Mouse (Mus musculus) MEL (cell line): ENCODE results near the gene Adsl. TPM values are rescaled to one million over a fixed set of nuclear protein-coding genes. Genes with fewer than 3 reads are reported as not detected.
A peak's percentile ranks its signal among the peaks of the same experiment; 100 is the strongest.

Experiments used
- DNase-seq: peaks from one replicate; pipeline ENCODE4 v3.0.0; 2011; ENCODE audit warnings: low read depth, low spot score
- H3K27ac ChIP-seq: 2 replicates; pipeline ENCODE4 v1.5.1; 2012; ENCODE audit warnings: low read depth, mild to moderate bottlenecking, control low read depth, low read length, moderate library complexity; ENCODE audit not compliant: control insufficient read depth
- H3K27me3 ChIP-seq, 2 experiments: fragments of 150-350 bp in 1 of 2; sonication (generic) in 1 of 2; 2 replicates each; pipeline ENCODE4 v1.6.1; 2012; ENCODE audit warnings: low read length in 2 of 2, mild to moderate bottlenecking in 2 of 2, improper control_type of control experiment in 1 of 2, moderate library complexity in 1 of 2; ENCODE audit not compliant: insufficient read depth in 2 of 2, control insufficient read depth in 1 of 2
- H3K36me3 ChIP-seq, 2 experiments: 2 replicates each; pipeline ENCODE4 v1.6.1; 2012 to 2014; ENCODE audit warnings: low read length in 2 of 2, improper control_type of control experiment in 1 of 2, inconsistent platforms in 1 of 2, mild to moderate bottlenecking in 1 of 2; ENCODE audit not compliant: insufficient read depth in 2 of 2, control insufficient read depth in 1 of 2
- H3K4me1 ChIP-seq, 2 experiments: fragments of 150-350 bp in 1 of 2; sonication (generic) in 1 of 2; 2 replicates each; pipeline ENCODE4 v1.6.1; 2012; ENCODE audit warnings: low read length in 2 of 2, improper control_type of control experiment in 1 of 2, mild to moderate bottlenecking in 1 of 2; ENCODE audit not compliant: insufficient read depth in 2 of 2, control insufficient read depth in 1 of 2
- H3K4me3 ChIP-seq, 2 experiments: fragments of 150-350 bp in 1 of 2; sonication (generic) in 1 of 2; 2 replicates each; pipeline ENCODE4 v1.5.1; 2012; ENCODE audit warnings: low read depth in 2 of 2, low read length in 2 of 2, mild to moderate bottlenecking in 2 of 2, moderate library complexity in 2 of 2, control low read depth in 1 of 2, improper control_type of control experiment in 1 of 2; ENCODE audit not compliant: control insufficient read depth in 1 of 2, insufficient read depth in 1 of 2
- H3K79me2 ChIP-seq: 2 replicates; pipeline ENCODE4 v1.6.1; 2012; ENCODE audit warnings: mild to moderate bottlenecking, low read length, moderate library complexity; ENCODE audit not compliant: control insufficient read depth, poor library complexity, insufficient read depth
- H3K9ac ChIP-seq: 2 replicates; pipeline ENCODE4 v1.6.1; 2012; ENCODE audit warnings: low read depth, mild to moderate bottlenecking, control low read depth, low read length, moderate library complexity; ENCODE audit not compliant: control insufficient read depth, poor library complexity, severe bottlenecking
- H3K9me3 ChIP-seq: fragments of 150-350 bp; sonication (generic); replicated peaks from 2 replicates; pipeline ENCODE4 v1.6.1; 2012; ENCODE audit warnings: mild to moderate bottlenecking, low read length, improper control_type of control experiment, moderate library complexity; ENCODE audit not compliant: insufficient read depth
- BHLHE40 ChIP-seq: IDR thresholded peaks from 2 replicates; pipeline ENCODE4 v1.6.1; 2012; ENCODE audit warnings: low read depth, mild to moderate bottlenecking, inconsistent platforms, low read length, improper control_type of control experiment, borderline replicate concordance
- CHD1 ChIP-seq: IDR thresholded peaks from 2 replicates; pipeline ENCODE4 v1.6.1; 2012; ENCODE audit warnings: low read depth, mild to moderate bottlenecking, inconsistent platforms, low read length, improper control_type of control experiment
- CHD2 ChIP-seq: IDR thresholded peaks from 2 replicates; pipeline ENCODE4 v1.6.1; 2011; ENCODE audit warnings: low read length, improper control_type of control experiment
- E2F4 ChIP-seq: IDR thresholded peaks from 2 replicates; pipeline ENCODE4 v1.6.1; 2011; ENCODE audit warnings: low read depth, low read length, improper control_type of control experiment, borderline replicate concordance
- EP300 ChIP-seq, 2 experiments: IDR thresholded peaks; 2 replicates each; pipeline ENCODE4 v1.6.1; 2011; ENCODE audit warnings: improper control_type of control experiment in 2 of 2, low read length in 2 of 2, low read depth in 1 of 2, mild to moderate bottlenecking in 1 of 2
- ETS1 ChIP-seq: IDR thresholded peaks from 2 replicates; pipeline ENCODE4 v1.6.1; 2012; ENCODE audit warnings: low read depth, mild to moderate bottlenecking, inconsistent platforms, low read length, improper control_type of control experiment, moderate library complexity
- GABPA ChIP-seq: IDR thresholded peaks from 2 replicates; pipeline ENCODE4 v1.6.1; 2012; ENCODE audit warnings: low read depth, mild to moderate bottlenecking, inconsistent platforms, low read length, improper control_type of control experiment, moderate library complexity
- GATA1 ChIP-seq: IDR thresholded peaks from 2 replicates; pipeline ENCODE4 v1.6.1; 2011; ENCODE audit warnings: low read depth, low read length, improper control_type of control experiment
- HCFC1 ChIP-seq: IDR thresholded peaks from 2 replicates; pipeline ENCODE4 v1.6.1; 2012; ENCODE audit warnings: low read depth, mild to moderate bottlenecking, inconsistent platforms, low read length, improper control_type of control experiment, moderate library complexity
- JUND ChIP-seq: IDR thresholded peaks from 2 replicates; pipeline ENCODE4 v1.6.1; 2011; ENCODE audit warnings: low read depth, mild to moderate bottlenecking, improper control_type of control experiment, low read length
- KAT2A ChIP-seq: conservative IDR thresholded peaks from 2 replicates; pipeline ENCODE4 v1.6.1; 2012; ENCODE audit warnings: low read depth, low read length, improper control_type of control experiment, inconsistent platforms
- MAX ChIP-seq: IDR thresholded peaks from 2 replicates; pipeline ENCODE4 v1.6.1; 2011; ENCODE audit warnings: low read length, improper control_type of control experiment
- MAZ ChIP-seq: IDR thresholded peaks from 2 replicates; pipeline ENCODE4 v1.6.1; 2012; ENCODE audit warnings: low read depth, mild to moderate bottlenecking, inconsistent platforms, low read length, improper control_type of control experiment
- MEF2A ChIP-seq: IDR thresholded peaks from 2 replicates; pipeline ENCODE4 v1.6.1; 2014; ENCODE audit warnings: low read depth, mild to moderate bottlenecking, inconsistent platforms, low read length, improper control_type of control experiment; ENCODE audit not compliant: poor library complexity, insufficient replicate concordance, severe bottlenecking; ENCODE audit errors: extremely low read depth
- MYC ChIP-seq: IDR thresholded peaks from 2 replicates; pipeline ENCODE4 v1.6.1; 2011; ENCODE audit warnings: low read depth, mild to moderate bottlenecking, low read length, improper control_type of control experiment, moderate library complexity
- NELFE ChIP-seq: IDR thresholded peaks from 2 replicates; pipeline ENCODE4 v1.6.1; 2011; ENCODE audit warnings: low read depth, low read length, improper control_type of control experiment
- NRF1 ChIP-seq: IDR thresholded peaks from 2 replicates; pipeline ENCODE4 v1.6.1; 2014; ENCODE audit warnings: low read depth, mild to moderate bottlenecking, inconsistent platforms, low read length, improper control_type of control experiment, moderate library complexity; ENCODE audit not compliant: poor library complexity, insufficient read depth, severe bottlenecking
- POLR2A ChIP-seq, 2 experiments: IDR thresholded peaks; 2 replicates each; pipeline ENCODE4 v1.6.1; 2011 to 2012; ENCODE audit warnings: low read length in 2 of 2, mild to moderate bottlenecking in 2 of 2, control low read depth in 1 of 2, improper control_type of control experiment in 1 of 2, low read depth in 1 of 2, moderate library complexity in 1 of 2; ENCODE audit not compliant: control insufficient read depth in 1 of 2, insufficient read depth in 1 of 2, poor library complexity in 1 of 2
- POLR2AphosphoS2 ChIP-seq: IDR thresholded peaks from 2 replicates; pipeline ENCODE4 v1.6.1; 2011; ENCODE audit warnings: low read length, improper control_type of control experiment
- RAD21 ChIP-seq: IDR thresholded peaks from 2 replicates; pipeline ENCODE4 v1.6.1; 2011; ENCODE audit warnings: mild to moderate bottlenecking, low read depth, low read length, improper control_type of control experiment
- RCOR1 ChIP-seq: IDR thresholded peaks from 2 replicates; pipeline ENCODE4 v1.6.1; 2012; ENCODE audit warnings: low read depth, mild to moderate bottlenecking, inconsistent platforms, low read length, improper control_type of control experiment
- SIN3A ChIP-seq: IDR thresholded peaks from 2 replicates; pipeline ENCODE4 v1.6.1; 2012; ENCODE audit warnings: low read length, improper control_type of control experiment, inconsistent platforms
- SMC3 ChIP-seq: IDR thresholded peaks from 2 replicates; pipeline ENCODE4 v1.6.1; 2011; ENCODE audit warnings: low read depth, low read length, improper control_type of control experiment
- TBP ChIP-seq: IDR thresholded peaks from 2 replicates; pipeline ENCODE4 v1.8.0; 2011; ENCODE audit warnings: low read depth, low read length, improper control_type of control experiment
- UBTF ChIP-seq: IDR thresholded peaks from 2 replicates; pipeline ENCODE4 v1.6.1; 2012; ENCODE audit warnings: low read depth, mild to moderate bottlenecking, inconsistent platforms, low read length, improper control_type of control experiment, moderate library complexity, borderline replicate concordance; ENCODE audit not compliant: insufficient read depth
- USF2 ChIP-seq, 2 experiments: IDR thresholded peaks; 2 replicates each; pipeline ENCODE4 v1.6.1; 2011 to 2012; ENCODE audit warnings: improper control_type of control experiment in 2 of 2, low read length in 2 of 2, borderline replicate concordance in 1 of 2, inconsistent platforms in 1 of 2, low read depth in 1 of 2, mild to moderate bottlenecking in 1 of 2; ENCODE audit not compliant: insufficient read depth in 1 of 2
- ZC3H11A ChIP-seq: IDR thresholded peaks from 2 replicates; pipeline ENCODE4 v1.6.1; 2012; ENCODE audit warnings: low read depth, mild to moderate bottlenecking, inconsistent platforms, low read length, improper control_type of control experiment
- ZMIZ1 ChIP-seq: IDR thresholded peaks from 2 replicates; pipeline ENCODE4 v1.6.1; 2012; ENCODE audit warnings: low read depth, mild to moderate bottlenecking, inconsistent platforms, low read length, improper control_type of control experiment, moderate library complexity
- ZNF384 ChIP-seq: IDR thresholded peaks from 2 replicates; pipeline ENCODE4 v1.6.1; 2012; ENCODE audit warnings: low read depth, mild to moderate bottlenecking, inconsistent platforms, low read length, improper control_type of control experiment
- polyA plus RNA-seq, 2 experiments: library from polyadenylated mRNA; stranded (reverse) in 1 of 2; unstranded in 1 of 2; fragments of >175 nt in 1 of 2; fragments of >200 nt in 1 of 2; gene quantifications; 2 replicates each; pipeline versions ENCODE4 v1.2.1 to v1.2.4; 2012; ENCODE audit warnings: low replicate concordance in 2 of 2, low read depth in 1 of 2; ENCODE audit not compliant: insufficient read length in 2 of 2, insufficient read depth in 1 of 2, missing spikeins in 1 of 2
- total RNA-seq: library from RNA; depleted of rRNA; stranded (reverse); fragments of 300-350 nt; gene quantifications from 2 replicates; pipeline ENCODE4 v1.2.3, GENCODE M21; 2012

The Adsl gene
- total and polyA plus RNA-seq, 3 experiments = 304 to 365 (median 320) TPM

GRCm38 (mm10) chr15:80979611-80980010, 31.3 kb downstream of the Adsl start:
- no peak overlapping the region for H3K9ac ChIP-seq
- peaks cover 11% of the 10 kb centered on the region for H3K79me2 ChIP-seq
- H3K9me3 ChIP-seq = no peaks in the 10 kb centered on the region
- peaks cover 18 to 24% of the 10 kb centered on the region in 2 experiments for H3K4me1 ChIP-seq
- no peak overlapping the region for H3K4me3 ChIP-seq
- no peak for TF ChIP-seq MAX
- TF ChIP-seq CHD2 = no peak
- no peak for TF ChIP-seq UBTF
- TF ChIP-seq SIN3A = no peak
- TF ChIP-seq SMC3 = no peak
- TF ChIP-seq E2F4 = no peak
- no peak for TF ChIP-seq RAD21
- TF ChIP-seq KAT2A = no peak
- no peak for TF ChIP-seq ZNF384
- TF ChIP-seq NELFE = no peak
- TF ChIP-seq HCFC1 = no peak
- TF ChIP-seq MEF2A = no peak
- TF ChIP-seq GABPA = no peak
- no peak for TF ChIP-seq ZMIZ1
- TF ChIP-seq JUND = no peak
- TF ChIP-seq CHD1 = no peak
- no peak for TF ChIP-seq RCOR1
- H3K36me3 ChIP-seq = peaks cover 0 to 40% of the 10 kb centered on the region in 2 experiments; a peak in 2 of 4 replicates
- no peak overlapping the region for H3K27ac ChIP-seq
- no peaks in the 10 kb centered on the region for H3K27me3 ChIP-seq
- DNase-seq = peak; percentile 38

GRCm38 (mm10) chr15:80981176-80981575, 32.9 kb downstream of the Adsl start:
- Histone ChIP-seq H3K4me3 (peak overlapping the region in 1 of 2 experiments; percentile 11; a peak in 1 of 4 replicates), H3K9ac (no peak overlapping the region), H3K27ac (peak overlapping the region; percentile 65), H3K4me1 (peaks cover 18 to 24% of the 10 kb centered on the region in 2 experiments), H3K36me3 (peaks cover 0 to 40% of the 10 kb centered on the region in 2 experiments; a peak in 2 of 4 replicates), H3K79me2 (peaks cover 11% of the 10 kb centered on the region), H3K9me3 (no peaks in the 10 kb centered on the region), H3K27me3 (no peaks in the 10 kb centered on the region)
- DNase-seq = peak; percentile 80
- TF ChIP-seq SIN3A (peak; percentile 50; the same call in 1 of the 2 replicates), MAX (no peak), RAD21 (no peak), CHD1 (no peak), TBP (no peak), EP300 (IDR thresholded peaks at IDR 0.05; ENCODE audit: low read depth in 1 of 2, low read length in 2 of 2) (peak; percentile 74 to 77), GATA1 (peak; percentile 94), NELFE (no peak), ETS1 (peak; percentile 49), KAT2A (no peak), ZC3H11A (no peak), CHD2 (peak; percentile 76), BHLHE40 (peak; percentile 54; the same call in 1 of the 2 replicates), POLR2A (IDR thresholded peaks at IDR 0.05; ENCODE audit: control insufficient read depth in 1 of 2, insufficient read depth in 1 of 2, low read depth in 1 of 2, low read length in 2 of 2, poor library complexity in 1 of 2) (no peak), MYC (0 out of 2 replicates have a peak, but pooled peaks have one; percentile 46), USF2 (IDR thresholded peaks at IDR 0.05; ENCODE audit: borderline replicate concordance in 1 of 2, insufficient read depth in 1 of 2, low read depth in 1 of 2, low read length in 2 of 2) (no peak), MAZ (no peak), POLR2AphosphoS2 (no peak), NRF1 (no peak), HCFC1 (peak; percentile 44; the same call in 1 of the 2 replicates), ZMIZ1 (no peak), ZNF384 (no peak), UBTF (no peak), E2F4 (no peak)
